Mouse (Mus musculus): Measurements from ENCODE around the gene Psmd3.
"Not testable (repeated sequence)": the region's sequence is repeated elsewhere in the genome, so short reads cannot be mapped to it uniquely, and the experiment has no call there.

The Psmd3 gene

DNA sequence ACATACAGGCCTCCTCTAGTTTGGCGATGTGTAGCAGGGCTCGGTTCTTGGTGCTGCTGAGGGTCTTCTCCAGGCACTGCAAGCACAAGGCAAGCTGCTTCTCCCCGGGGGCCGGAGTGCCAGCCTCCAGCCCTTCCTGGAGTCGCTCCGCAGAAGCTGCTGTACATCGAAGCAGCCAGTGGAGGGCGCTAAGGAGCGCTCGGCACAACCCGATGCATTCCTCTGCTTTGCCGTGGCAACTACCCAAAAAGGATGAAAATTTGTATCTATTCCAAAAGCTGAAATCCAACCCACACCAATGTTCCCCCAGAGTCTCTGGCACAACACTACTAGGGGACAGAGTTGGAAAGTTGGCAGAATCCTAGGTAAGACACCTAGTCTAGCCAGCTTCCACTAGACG, 35.5 kb downstream of the Psmd3 start:
- DNase-seq (ENCODE audit: extremely low read depth, low read depth) = no peak

DNA sequence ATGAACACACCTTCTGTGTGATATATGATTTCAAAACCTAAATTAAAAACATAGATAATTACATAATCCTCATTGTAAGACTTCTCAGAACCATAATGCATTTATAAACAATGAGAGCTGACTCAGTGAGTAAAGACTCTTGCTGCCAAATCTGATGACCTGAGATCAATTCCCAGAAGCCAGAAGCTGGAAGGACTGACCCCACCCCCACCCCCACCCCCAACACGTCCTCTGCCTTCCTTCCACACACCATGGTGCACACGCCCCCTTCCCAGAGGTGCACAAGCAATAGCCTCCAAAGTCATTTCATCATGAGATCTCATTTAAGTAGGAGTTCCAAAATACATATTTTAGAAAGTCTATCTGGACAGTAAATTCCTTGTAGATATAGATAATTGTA, 38.4 kb downstream of the Psmd3 start:
- no peak for DNase-seq (ENCODE audit: extremely low read depth, low read depth)

DNA sequence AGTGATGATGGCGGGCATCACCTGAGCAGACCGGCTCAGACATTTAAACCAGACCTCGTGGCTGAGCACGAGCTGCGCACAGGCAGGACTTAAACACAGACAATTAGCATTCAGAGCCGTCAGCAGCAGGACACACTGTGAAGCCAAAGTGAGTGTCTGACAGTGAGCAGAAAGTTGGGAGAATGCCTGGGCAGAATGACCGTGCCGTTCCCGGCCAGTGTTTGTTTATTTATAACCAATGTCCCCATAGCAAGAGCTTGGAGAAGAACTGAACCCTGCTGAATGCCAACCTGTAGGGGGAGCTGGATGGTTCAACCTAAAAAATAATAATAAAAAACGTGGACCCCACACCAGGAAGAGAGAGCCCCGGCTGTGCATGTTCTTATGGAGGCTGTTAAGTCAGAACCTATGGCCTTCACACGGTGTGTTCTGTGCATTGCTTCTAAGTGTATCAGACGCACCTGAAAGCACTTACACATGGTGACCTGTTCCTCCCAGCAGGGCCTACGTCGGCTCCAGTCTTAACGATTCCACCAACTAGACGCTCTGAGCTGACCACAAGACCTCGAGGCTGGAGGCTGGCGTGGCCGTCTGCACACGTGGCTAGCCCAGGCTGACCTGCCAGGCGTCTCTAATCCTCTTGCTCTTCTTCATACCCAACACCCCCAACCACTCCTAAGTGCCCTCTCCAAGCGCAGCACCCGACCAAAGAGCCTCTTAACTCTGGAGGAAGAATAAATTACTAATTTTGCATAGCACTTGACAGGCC, 39.3 kb downstream of the Psmd3 start:
- no peak for DNase-seq (ENCODE audit: extremely low read depth, low read depth)

DNA sequence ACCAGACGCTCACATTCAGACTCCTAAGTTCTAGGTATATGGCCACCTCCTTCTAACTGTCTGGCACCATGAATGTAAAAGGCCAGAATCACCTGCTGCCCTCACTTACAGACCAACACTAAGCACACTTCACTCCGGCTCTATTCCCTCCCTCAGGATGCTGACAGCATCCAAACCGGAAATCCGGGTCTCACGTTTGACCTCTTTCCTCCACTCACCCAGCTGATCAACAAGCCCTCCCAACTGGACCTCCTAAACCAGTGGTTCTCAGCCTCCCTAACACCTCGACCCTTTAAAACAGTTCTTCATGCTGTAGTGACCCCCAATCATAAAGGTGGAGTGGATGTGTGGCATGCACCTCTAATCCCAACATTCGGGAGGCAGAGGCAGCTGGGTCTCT, 40.7 kb downstream of the Psmd3 start:
- no peak for DNase-seq (ENCODE audit: extremely low read depth, low read depth)

DNA sequence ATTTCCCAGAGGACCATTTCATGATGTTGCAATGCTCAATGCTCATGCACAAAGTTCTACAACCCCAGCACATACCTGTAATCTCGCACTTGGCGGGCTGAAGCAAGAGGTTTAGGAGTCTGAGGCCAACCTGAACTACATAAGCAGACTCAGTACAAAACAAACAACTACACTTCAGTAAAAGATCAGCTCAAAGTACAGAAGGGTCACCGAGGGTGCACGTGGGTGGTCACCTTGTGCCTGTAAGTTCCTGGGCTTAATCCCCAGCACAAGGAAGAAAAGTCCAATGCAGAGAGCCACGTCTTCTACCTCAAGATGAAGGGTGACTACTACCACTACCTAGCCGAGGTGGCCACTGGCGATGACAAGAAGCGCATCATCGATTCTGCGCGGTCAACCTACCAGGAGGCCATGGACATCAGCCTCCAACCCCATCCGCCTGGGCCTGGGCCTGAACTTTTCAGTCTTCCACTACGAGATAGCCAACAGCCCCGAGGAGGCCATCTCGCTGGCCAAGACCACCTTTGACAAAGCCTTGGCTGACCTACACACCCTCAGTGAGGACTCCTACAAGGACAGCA, 43.7 kb downstream of the Psmd3 start:
- no peak for DNase-seq (ENCODE audit: extremely low read depth, low read depth)

DNA sequence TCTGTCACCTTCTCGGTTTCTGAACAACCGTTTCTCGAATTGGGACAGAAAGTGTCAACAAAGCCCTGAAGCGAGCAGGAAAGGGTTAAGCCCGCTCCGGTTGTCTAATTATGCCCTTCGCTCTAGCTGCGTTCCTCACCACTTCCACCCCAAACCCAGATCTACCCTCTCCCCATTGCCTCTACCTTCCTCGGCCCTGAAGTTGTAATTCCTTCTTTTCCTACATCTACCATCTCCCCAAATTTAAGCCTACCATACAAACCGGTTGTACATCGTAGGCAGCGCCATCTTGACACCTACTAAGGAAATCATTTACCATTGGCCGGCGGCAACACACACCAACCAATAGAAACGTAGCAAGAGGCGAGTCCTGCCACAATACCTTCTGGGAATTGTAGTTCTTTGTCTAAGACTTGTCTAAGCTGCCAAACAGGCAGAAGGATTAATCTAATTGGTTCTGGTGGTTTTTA, 46.8 kb downstream of the Psmd3 start, which contains the start of gene Med24:
TSS of gene Med24 (minus strand) at position 317 of the 470 bp plus-strand sequence.
- peak; percentile 91 for DNase-seq (ENCODE audit: extremely low read depth, low read depth)

DNA sequence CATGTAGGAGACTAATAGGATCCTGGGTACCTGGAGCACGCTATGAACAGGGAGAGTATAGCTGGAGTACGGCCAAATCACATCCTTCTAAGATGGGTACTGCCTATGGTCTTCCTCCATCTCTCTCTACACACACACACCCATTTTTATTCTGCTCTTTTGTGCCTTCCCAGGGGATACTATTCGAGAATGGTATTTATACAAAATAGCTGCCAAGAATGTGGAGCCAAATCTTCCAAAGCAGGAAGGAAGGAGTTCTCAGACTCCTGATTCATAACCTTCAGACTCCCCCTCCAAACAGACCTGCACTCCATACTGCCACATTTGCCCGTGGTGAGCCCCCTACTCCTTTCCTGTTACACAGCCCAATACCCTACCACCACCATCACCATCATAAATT, 48.4 kb downstream of the Psmd3 start:
- no peak for DNase-seq (ENCODE audit: extremely low read depth, low read depth)

DNA sequence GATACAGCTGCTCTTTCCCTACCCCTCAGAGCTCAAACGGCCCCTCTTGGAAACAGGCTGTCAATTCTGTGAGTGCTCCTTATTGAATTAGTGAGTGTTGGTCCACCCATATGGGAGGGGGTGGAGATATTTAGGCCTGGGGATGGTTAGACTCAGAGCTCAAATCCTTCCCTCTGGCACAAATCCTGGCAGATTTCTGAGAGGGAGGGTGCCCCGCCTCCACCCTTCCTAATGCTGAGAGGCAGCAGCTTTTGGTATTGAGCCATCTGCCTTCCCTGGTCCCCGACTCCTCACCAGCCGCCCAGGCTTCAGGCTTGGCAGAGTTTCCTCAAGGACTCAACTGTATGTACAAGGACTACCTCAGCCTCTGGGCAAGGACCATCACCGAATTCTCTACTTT, 48.8 kb downstream of the Psmd3 start:
- no peak for DNase-seq (ENCODE audit: extremely low read depth, low read depth)

DNA sequence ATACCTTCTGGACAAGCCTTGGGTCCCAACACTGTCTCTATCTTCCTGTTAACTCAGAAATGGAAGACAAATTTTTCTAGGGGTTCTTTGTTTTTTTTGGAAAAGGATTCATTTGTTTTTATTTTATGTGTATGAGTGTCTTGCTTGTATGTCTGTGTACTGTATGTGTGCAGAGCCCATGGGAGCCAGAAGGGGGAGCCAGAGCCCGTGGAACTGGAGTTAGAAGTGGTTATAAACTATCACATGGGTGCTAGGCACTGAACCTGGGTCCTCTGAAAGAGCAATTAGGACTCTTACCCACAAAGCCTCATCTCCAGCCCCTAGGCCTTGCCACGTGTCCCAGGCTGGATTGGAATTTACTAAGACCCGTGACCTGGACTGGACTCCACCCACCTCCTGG, 51.7 kb downstream of the Psmd3 start:
- DNase-seq (ENCODE audit: extremely low read depth, low read depth) = no peak

DNA sequence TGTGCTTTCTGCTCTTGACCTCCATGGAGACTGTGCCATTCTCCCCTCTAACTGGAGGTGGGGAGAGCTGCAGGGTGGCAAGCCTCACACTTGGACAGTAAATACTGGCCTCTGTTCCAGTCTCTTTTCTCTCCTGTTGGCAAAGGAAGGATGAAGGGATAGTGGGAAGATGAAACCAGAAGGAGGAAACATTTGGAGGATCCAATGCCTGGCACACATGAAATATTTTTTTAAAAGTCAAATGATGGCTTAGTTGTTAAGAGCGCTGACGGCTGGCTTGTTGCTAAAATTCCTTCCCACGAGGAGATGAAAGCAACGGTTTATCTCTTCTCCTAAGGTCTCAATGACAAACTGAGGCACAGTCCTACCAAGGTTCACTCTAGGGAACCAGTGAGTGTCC, 52.8 kb downstream of the Psmd3 start:
- DNase-seq (ENCODE audit: extremely low read depth, low read depth) = no peak

DNA sequence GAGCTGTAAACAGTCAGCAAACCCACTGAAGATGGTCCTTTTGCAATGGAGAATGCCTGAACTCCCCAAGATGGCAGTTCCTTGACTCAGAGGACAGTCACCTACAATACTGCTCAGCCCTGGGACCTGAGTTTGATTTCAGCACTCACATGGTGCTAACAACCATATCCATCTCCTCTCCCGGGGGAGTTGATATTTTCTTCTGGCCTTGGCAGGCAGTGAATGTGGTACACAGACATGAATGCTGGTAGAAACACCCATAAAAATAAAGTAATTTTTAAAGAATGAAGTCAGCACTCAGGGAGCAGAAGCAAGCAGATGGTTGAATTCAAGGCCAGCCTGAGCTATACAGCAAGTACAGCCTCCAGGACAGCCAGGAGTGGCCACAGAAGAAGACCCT, 53.8 kb downstream of the Psmd3 start:
- DNase-seq (ENCODE audit: extremely low read depth, low read depth) = no peak

DNA sequence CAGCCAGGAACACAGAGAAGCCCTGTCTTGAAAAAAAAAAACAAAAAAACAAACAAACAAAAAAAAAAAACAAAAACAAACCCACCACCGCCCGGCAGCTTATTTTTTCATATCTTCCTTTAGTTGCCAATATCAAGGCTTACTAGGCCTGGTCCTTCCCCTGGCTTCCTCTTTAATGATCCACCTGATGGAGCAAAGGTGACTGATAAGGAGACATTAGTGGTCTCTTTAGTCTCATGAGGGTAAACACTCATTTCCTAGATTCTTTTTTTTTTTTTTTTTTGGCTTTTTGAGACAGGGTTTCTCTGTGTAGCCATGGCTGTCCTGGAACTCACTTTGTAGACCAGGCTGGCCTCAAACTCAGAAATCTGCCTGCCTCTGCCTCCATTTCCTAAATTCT, 54.9 kb downstream of the Psmd3 start:
- DNase-seq (ENCODE audit: extremely low read depth, low read depth) = not testable (repeated sequence)

DNA sequence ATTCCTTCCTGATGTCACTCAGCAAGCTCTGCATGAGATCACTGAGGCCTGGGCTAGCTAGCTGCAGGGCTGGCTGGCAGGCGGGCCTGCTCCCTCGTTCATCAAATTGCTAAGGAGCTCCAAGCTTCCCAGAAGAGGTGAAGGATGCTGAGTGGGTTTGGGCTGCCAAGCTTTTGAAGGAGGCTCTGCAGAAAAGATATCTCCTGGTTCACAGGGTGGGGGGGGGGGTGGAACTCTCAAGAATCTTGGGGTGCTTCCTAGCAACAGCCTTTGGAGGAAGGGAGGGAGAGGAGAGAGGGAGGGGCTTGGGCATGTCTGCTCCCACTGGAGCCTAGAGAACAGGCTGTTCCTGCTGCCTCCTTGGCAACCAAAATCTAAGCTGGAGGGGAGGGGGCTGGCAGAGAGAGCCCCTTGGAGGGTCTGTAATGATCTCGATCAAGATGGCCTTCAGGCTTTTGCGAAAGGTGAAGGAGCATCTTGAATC, 56.1 kb downstream of the Psmd3 start:
- no peak for DNase-seq (ENCODE audit: extremely low read depth, low read depth)

DNA sequence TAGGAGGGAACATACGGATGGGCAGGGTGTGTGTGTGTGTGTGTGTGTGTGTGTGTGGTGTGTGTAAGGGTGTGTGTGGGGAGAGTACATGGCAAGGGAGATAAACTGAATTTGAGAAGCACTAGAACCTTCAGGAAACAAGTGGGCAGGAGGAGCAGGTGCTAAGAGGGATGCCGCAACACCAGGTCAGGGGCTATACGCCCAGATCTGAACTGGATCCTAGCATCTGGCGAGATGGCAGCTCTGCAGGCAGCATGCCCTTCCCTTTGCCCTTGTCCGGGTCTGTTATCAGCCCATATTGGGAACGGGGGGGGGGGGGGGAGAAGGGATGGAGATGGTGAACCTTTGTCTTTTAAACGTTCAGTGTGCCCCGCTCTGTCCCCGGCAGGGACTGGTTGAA, 56.6 kb downstream of the Psmd3 start:
- no peak for DNase-seq (ENCODE audit: extremely low read depth, low read depth)

DNA sequence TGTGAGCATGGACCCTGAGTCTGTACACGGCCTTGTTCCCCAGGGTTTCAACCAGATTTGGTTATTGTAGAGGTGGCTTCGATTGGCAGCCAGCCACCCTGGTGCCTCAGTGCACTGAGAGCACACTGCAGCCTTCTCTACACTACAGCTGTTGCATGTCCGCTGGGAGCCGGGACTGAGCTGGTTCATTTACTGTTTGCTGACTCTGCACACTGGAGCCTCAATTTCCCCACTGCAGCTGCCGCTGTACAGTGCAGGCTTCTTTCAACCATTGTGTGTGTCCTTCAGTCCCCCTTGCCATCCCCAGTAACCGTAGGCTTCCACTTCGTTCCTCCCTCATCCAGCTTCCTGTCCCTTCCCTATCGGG, 57.7 kb downstream of the Psmd3 start:
- DNase-seq (ENCODE audit: extremely low read depth, low read depth) = no peak

DNA sequence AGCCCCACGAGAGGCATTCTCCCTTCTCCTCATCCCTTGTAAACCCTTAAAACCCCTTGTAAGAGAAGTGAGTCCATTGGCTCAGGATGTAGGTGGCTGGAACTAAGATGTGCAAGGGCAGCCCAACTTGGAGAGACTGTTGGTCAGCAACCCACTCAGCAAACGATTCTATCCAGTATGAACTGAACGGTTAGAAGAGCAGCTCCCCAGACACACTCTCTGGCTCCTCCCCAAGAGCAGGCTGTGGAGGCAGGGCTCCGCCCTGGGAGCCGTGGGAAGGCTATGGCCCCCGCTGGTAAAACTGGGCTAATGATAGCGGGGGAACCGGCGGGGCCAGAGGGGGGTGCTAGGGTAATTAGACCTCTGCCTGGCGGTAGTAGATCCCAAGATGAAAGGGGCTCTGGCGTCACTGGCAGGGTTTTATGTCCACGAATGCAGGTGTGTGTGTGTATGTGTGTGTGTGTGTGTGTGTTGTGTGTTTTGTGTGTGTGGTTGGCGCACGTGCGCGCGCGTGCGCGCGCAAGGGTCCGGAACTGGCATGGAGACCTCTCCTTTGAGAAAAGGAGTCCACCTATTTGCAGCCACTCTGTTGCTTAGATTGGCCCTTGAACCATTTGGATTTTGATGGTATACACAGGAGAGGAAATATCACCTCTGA, 58.2 kb downstream of the Psmd3 start, which contains the start of gene Thra:
TSS of gene Thra (plus strand) at position 246 of the 658 bp plus-strand sequence.
- DNase-seq (ENCODE audit: extremely low read depth, low read depth) = peak; percentile 72

DNA sequence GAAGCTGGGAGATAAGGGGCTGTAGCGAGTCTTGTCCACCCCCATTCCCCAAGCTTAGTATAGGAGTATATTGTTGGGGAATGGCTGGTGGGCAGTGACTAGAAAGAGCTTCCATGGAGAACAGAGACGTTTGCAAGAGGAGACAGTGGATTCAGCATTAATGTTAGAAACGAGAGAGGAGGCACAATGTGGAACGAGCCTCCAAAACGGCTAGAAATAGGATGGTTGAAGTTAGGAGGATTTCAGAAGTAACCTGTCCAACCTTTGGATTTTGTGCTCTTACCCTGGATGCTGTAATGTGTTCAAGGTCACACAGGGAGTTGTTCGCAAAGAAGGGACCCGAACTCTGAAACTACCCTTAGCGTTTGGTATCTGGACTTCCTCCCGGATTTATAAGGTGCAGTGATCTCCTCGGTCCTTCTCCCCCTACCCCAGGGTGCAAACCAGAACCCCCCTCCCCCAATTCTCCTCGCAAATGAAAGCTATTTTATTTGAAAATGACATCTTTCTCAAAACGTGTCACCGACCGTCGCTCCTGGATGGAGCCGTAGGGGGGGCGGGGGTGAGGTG, 58.8 kb downstream of the Psmd3 start:
- DNase-seq (ENCODE audit: extremely low read depth, low read depth) = no peak

DNA sequence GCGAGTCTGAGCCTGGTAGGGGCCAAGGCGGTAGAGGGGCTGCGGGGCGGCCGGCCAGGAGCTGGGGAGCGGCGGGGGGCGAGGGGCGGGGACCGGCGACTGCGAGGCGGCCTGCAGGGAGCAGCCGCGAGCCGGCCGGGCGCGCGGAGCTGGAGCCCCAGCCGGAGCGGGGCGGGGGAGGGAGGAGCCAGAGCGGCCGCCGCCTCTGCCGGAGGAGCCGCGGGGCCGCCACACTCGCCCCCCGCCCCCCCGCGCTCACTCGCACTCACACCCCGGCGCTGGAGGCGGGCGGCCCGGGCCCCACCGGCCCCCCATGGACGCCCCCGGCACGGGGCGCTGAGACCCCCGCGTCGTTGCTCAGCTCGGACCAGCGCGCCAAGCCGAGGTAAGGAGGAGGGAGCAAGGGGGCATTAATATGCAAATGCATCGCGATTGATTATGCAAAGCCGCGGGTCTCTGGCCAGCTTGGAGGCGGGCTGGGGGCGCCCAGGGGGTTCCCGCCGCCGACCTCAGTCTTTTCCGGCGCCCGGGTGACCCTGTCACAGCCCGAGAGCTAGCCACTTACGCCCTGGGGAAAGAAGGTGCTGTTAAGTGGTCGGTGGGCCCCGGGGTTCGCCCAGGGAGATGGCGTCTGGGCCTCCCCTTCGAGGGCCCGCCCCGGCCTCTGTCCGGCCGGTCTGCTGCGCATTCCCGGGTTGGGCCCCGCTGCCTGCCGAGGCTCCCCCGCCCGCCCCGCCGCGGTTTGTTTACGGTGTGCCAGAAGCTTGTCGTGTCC, 59.5 kb downstream of the Psmd3 start:
- no peak for DNase-seq (ENCODE audit: extremely low read depth, low read depth)

DNA sequence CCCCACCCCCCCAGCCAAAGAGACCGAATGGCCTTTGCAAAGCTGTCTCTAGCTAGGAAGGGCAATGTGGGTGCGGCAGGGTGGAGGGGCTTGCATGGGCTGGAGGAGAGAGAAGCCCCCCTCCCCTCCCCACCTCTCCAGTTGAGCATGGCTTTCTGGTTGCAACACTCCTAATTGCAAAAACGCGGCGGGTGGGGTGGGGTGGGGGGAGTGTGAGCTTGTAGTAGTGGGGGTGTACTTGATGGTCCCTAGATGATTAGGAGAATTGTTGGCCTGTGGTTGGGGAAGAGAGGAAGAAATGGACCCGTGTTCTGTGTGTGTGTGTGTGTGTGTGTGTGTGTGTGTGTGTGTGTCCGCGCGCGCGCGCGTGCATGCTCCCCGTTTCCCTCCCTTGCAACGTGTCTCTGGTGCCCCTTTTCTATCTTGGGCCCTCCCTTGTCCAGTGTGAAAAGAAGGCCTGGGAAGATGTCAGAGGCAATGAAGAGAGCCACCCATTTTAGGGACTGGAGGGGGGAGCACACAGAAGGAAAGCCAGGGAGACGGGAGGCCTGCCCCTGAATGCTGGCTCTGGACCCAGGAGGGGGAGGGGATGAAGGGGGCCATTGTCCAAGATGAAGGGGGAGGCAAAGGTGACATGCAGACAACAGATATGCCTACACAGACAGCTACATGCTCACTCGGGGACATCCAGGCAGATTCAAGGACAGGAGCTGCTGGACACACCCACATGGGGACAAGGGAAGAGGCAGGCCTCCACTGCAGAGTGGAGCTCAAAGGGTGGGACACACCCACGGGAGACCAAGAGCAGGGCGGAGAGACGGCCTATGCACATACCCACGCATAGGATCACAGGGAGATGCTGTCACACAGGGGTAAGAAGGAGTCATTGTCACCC, 60.3 kb downstream of the Psmd3 start:
- no peak for DNase-seq (ENCODE audit: extremely low read depth, low read depth)

DNA sequence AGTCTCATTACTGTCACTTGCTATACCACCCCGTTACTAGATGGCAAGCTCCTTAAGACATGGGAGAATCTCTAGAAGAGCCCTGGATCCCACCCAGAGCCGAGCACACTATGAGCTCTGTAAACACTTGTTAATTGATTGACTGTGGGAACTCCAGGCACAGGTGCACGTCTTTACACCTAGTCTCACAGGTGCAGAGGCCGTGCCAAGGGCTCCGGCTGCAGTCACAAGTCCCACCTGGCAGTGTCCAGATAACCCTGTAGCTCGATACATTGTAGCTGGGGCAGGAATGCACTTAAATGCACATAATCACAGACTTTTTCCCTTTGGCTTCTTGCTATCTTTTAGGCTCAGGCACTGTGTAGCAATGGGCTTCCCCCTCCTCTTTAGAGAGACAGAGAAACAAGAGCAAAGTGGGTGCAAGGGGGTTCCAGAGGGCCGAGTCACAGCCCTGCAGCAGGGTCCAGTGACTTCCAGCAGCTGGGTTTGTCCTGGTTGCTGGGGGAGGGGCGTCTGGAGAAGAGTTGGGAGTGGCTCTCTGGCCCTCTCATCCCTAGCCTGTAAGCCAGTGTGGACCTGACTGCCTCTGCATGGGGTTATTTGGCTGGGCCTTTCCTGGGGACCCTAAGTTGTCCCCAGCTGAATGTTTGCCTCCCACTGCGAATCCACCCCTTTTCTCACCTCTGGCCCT, 61.4 kb downstream of the Psmd3 start:
- no peak for DNase-seq (ENCODE audit: extremely low read depth, low read depth)
